Mouse (Mus musculus) kidney, adult 2 months (tissue): ENCODE data around the gene Adam23.

Experiments used
- CTCF ChIP-seq: fragments of 200-500 bp; conservative IDR thresholded peaks from 2 replicates; pipeline ENCODE4 v1.5.1; 2011; ENCODE audit warnings: low read depth, mild to moderate bottlenecking, control low read depth, low read length, moderate library complexity, mixed read lengths; ENCODE audit not compliant: insufficient read depth, insufficient read length
- POLR2A ChIP-seq: fragments of 200-500 bp; IDR thresholded peaks from one replicate; pipeline ENCODE4 v1.6.1; 2011; ENCODE audit warnings: low read depth, low read length, control low read depth

- no peak for TF ChIP-seq POLR2A
- no peak for TF ChIP-seq CTCF
Observed at GRCm38 (mm10) chr1:63459151-63459550, 13.5 kb downstream of the Adam23 start.
